Mouse (Mus musculus) liver, embryonic 14.5 days (tissue): ENCODE data around the gene Tlnrd1. TPM values are rescaled to one million over a fixed set of nuclear protein-coding genes. Genes with fewer than 3 reads are reported as not detected.
A peak's percentile ranks its signal among the peaks of the same experiment; 100 is the strongest.

ENCODE experiments used
- ATAC-seq: fragments of 200-750 bp; cut with Nextera tagmentation; 2 replicates; pipeline ENCODE4 v1.8.0; 2017; ENCODE audit warnings: moderate number of reproducible peaks, mild to moderate bottlenecking, moderate library complexity; ENCODE audit not compliant: insufficient read depth
- DNase-seq, 3 experiments: peaks; one replicate each; pipeline ENCODE4 v3.0.0-alpha.2; 2012 to 2013; ENCODE audit warnings: low read depth in 3 of 3, low spot score in 3 of 3
- H3K27ac ChIP-seq: fragments of 300-500 bp; sonication (generic); 2 replicates; pipeline ENCODE4 v1.5.1; 2014; ENCODE audit warnings: moderate library complexity, mild to moderate bottlenecking, control low read depth, inconsistent platforms
- H3K27me3 ChIP-seq: fragments of 300-500 bp; sonication (generic); 2 replicates; pipeline ENCODE4 v1.6.1; 2014; ENCODE audit warnings: mild to moderate bottlenecking, low read length, moderate library complexity; ENCODE audit not compliant: control insufficient read depth, insufficient read depth
- H3K36me3 ChIP-seq: fragments of 300-500 bp; sonication (generic); replicated peaks from 2 replicates; pipeline ENCODE4 v1.6.1; 2014; ENCODE audit warnings: low read depth; ENCODE audit not compliant: control insufficient read depth, insufficient read depth
- H3K4me1 ChIP-seq, 2 experiments: fragments of 200-500 bp in 1 of 2; fragments of 300-500 bp in 1 of 2; sonication (generic) in 1 of 2; replicated peaks; 2 replicates each; pipeline ENCODE4 v1.6.1; 2012 to 2014; ENCODE audit warnings: antibody characterized with exemption in 1 of 2, inconsistent platforms in 1 of 2, low read length in 1 of 2; ENCODE audit not compliant: control insufficient read depth in 2 of 2, insufficient read depth in 2 of 2
- H3K4me2 ChIP-seq: fragments of 300-500 bp; sonication (generic); 2 replicates; pipeline ENCODE4 v1.6.1; 2014; ENCODE audit warnings: low read depth, mild to moderate bottlenecking, control low read depth, moderate library complexity
- H3K4me3 ChIP-seq, 2 experiments: fragments of 200-500 bp in 1 of 2; fragments of 300-500 bp in 1 of 2; sonication (generic) in 1 of 2; 2 replicates each; pipeline ENCODE4 v1.5.1; 2012 to 2014; ENCODE audit warnings: low read depth in 2 of 2, low read length in 2 of 2, mild to moderate bottlenecking in 2 of 2, control low read depth in 1 of 2, inconsistent platforms in 1 of 2, moderate library complexity in 1 of 2; ENCODE audit not compliant: insufficient read depth in 1 of 2
- H3K9ac ChIP-seq: fragments of 300-500 bp; sonication (generic); replicated peaks from 2 replicates; pipeline ENCODE4 v1.6.1; 2014; ENCODE audit warnings: mild to moderate bottlenecking, control low read depth, moderate library complexity
- H3K9me3 ChIP-seq: fragments of 300-500 bp; sonication (generic); 2 replicates; pipeline ENCODE4 v1.6.1; 2016; ENCODE audit warnings: low read length, mixed read lengths; ENCODE audit not compliant: control insufficient read depth
- CTCF ChIP-seq: IDR thresholded peaks from 2 replicates; pipeline ENCODE4 v1.5.1; 2016; ENCODE audit warnings: antibody characterized with exemption, low read depth, control low read depth
- EP300 ChIP-seq: IDR thresholded peaks from 2 replicates; pipeline ENCODE4 v1.6.1; 2016; ENCODE audit warnings: antibody characterized with exemption, low read depth
- WGBS: fragments of 180-500 bp; shearing (Covaris S2); extraction: QIAGEN DNeasy Blood & Tissue Kit; methylation state at CpG from one replicate; pipeline ENCODE4 v1.1.7; 2014; ENCODE audit not compliant: insufficient replicate concordance; 5-methylcytosine and 5-hydroxymethylcytosine counted together
- polyA plus RNA-seq, 2 experiments: library from polyadenylated mRNA; depleted of rRNA in 1 of 2; stranded (reverse) in 1 of 2; unstranded in 1 of 2; fragments of >200 nt; fragmentation: Nextera tagmentation in 1 of 2; extraction: Ambion mirVana in 1 of 2; gene quantifications; 2 replicates each; pipeline versions ENCODE4 v1.2.1 to v1.2.3; 2012 to 2014

The Tlnrd1 gene
- polyA plus RNA-seq, 2 experiments, result 9.9 to 16.7 TPM

- 77% methylated on average over 3 of the region's 3 CpGs for WGBS
- DNase-seq (no peak), ATAC-seq (no peak)
- Histone ChIP-seq H3K4me2 (no peak overlapping the region), H3K36me3 (peaks cover 45% of the 10 kb centered on the region), H3K4me1 (peaks cover 29 to 40% of the 10 kb centered on the region in 2 experiments), H3K27me3 (no peaks in the 10 kb centered on the region), H3K9me3 (no peaks in the 10 kb centered on the region), H3K27ac (no peak overlapping the region), H3K9ac (no peak overlapping the region), H3K4me3 (no peak overlapping the region)
- TF ChIP-seq EP300 (no peak), CTCF (no peak)
Measured at GRCm38 (mm10) chr7:83900519-83900918, 16.4 kb upstream of the Tlnrd1 start.

- H3K27me3 ChIP-seq, result no peaks in the 10 kb centered on the region
- peaks cover 51% of the 10 kb centered on the region for H3K36me3 ChIP-seq
- no peak overlapping the region for H3K9ac ChIP-seq
- H3K4me3 ChIP-seq, result 0 out of 4 replicates have a peak overlapping the region, but pooled peaks have one; percentile 1 to 3
- peak in 1 of 3 experiments; percentile 72 for DNase-seq
- TF ChIP-seq CTCF, result no peak
- TF ChIP-seq EP300, result peak; percentile 95
- peak overlapping the region; percentile 62 for H3K4me2 ChIP-seq
- ATAC-seq, result peak; percentile 97
- peaks cover 39 to 48% of the 10 kb centered on the region in 2 experiments for H3K4me1 ChIP-seq
- H3K9me3 ChIP-seq, result no peaks in the 10 kb centered on the region
- WGBS, result 18% methylated on average over 11 of the region's 11 CpGs
- H3K27ac ChIP-seq, result peak overlapping the region; percentile 66
Measured at GRCm38 (mm10) chr7:83898267-83898666, 14.2 kb upstream of the Tlnrd1 start.

- peaks cover 48% of the 10 kb centered on the region for H3K36me3 ChIP-seq
- H3K4me3 ChIP-seq, result no peak overlapping the region
- peak overlapping the region; percentile 9; the same call in 1 of the 2 replicates for H3K9ac ChIP-seq
- H3K27me3 ChIP-seq, result no peaks in the 10 kb centered on the region
- 34% methylated on average over 5 of the region's 5 CpGs for WGBS
- no peak overlapping the region for H3K27ac ChIP-seq
- peaks cover 46 to 47% of the 10 kb centered on the region in 2 experiments for H3K4me1 ChIP-seq
- no peaks in the 10 kb centered on the region for H3K9me3 ChIP-seq
- DNase-seq (no peak), ATAC-seq (no peak)
- no peak overlapping the region for H3K4me2 ChIP-seq
- TF ChIP-seq CTCF (no peak), EP300 (no peak)
Measured at GRCm38 (mm10) chr7:83896077-83896740, 12.1 kb upstream of the Tlnrd1 start.

GRCm38 (mm10) chr7:83894348-83894747 lies 10.2 kb upstream of the Tlnrd1 start:
- WGBS, result 90% methylated on average over 1 of the region's 1 CpGs

GRCm38 (mm10) chr7:83892333-83892669 lies 8.2 kb upstream of the Tlnrd1 start:
- ATAC-seq (no peak), DNase-seq (no peak)
- Histone ChIP-seq H3K36me3 (peaks cover 19% of the 10 kb centered on the region), H3K9ac (peak overlapping the region; percentile 86), H3K4me1 (peaks cover 35 to 36% of the 10 kb centered on the region in 2 experiments), H3K27me3 (no peaks in the 10 kb centered on the region), H3K9me3 (no peaks in the 10 kb centered on the region), H3K4me2 (peak overlapping the region; percentile 82), H3K4me3 (peak overlapping the region; percentile 75 to 92), H3K27ac (peak overlapping the region; percentile 69)
- WGBS, result 0% methylated on average over 21 of the region's 21 CpGs
- TF ChIP-seq EP300 (no peak), CTCF (no peak)

More at GRCm38 (mm10) chr7:83894348-83894747, 10.2 kb upstream of the Tlnrd1 start:
- Histone ChIP-seq H3K27me3 (no peaks in the 10 kb centered on the region), H3K4me1 (peaks cover 50 to 51% of the 10 kb centered on the region in 2 experiments), H3K4me3 (peak overlapping the region in 1 of 2 experiments; percentile 9; a peak in 1 of 4 replicates), H3K4me2 (peak overlapping the region; percentile 82), H3K9me3 (no peaks in the 10 kb centered on the region), H3K9ac (no peak overlapping the region), H3K27ac (no peak overlapping the region), H3K36me3 (peaks cover 35% of the 10 kb centered on the region)
- ATAC-seq (no peak), DNase-seq (no peak)
- TF ChIP-seq CTCF, result peak; percentile 41
- TF ChIP-seq EP300, result no peak
